Mouse (Mus musculus) hindbrain, embryonic 15.5 days (tissue): ENCODE measurements around the gene Tbc1d1. TPM values are rescaled to one million over a fixed set of nuclear protein-coding genes. Genes with fewer than 3 reads are reported as not detected.
A peak's percentile ranks its signal among the peaks of the same experiment; 100 is the strongest.

Experiments
- ATAC-seq: fragments of 200-750 bp; cut with Nextera tagmentation; 2 replicates; pipeline ENCODE4 v1.8.0; 2017; ENCODE audit warnings: low read depth, moderate number of reproducible peaks, moderate TSS enrichment; ENCODE audit not compliant: low FRiP score
- H3K27ac ChIP-seq: fragments of 300-500 bp; sonication (generic); replicated peaks from 2 replicates; pipeline ENCODE4 v1.5.1; 2015; ENCODE audit warnings: mild to moderate bottlenecking, inconsistent platforms
- H3K27me3 ChIP-seq: fragments of 300-500 bp; sonication (generic); 2 replicates; pipeline ENCODE4 v1.6.1; 2015; ENCODE audit warnings: control low read depth, inconsistent platforms
- H3K36me3 ChIP-seq: fragments of 300-500 bp; sonication (generic); 2 replicates; pipeline ENCODE4 v1.6.1; 2015; ENCODE audit warnings: control low read depth, inconsistent platforms
- H3K4me1 ChIP-seq: fragments of 300-500 bp; sonication (generic); replicated peaks from 2 replicates; pipeline ENCODE4 v1.6.1; 2015; ENCODE audit warnings: control low read depth, inconsistent platforms
- H3K4me2 ChIP-seq: fragments of 300-500 bp; sonication (generic); 2 replicates; pipeline ENCODE4 v1.6.1; 2015; ENCODE audit warnings: moderate library complexity, mild to moderate bottlenecking, inconsistent platforms
- H3K4me3 ChIP-seq: fragments of 300-500 bp; sonication (generic); 2 replicates; pipeline ENCODE4 v1.5.1; 2015; ENCODE audit warnings: mild to moderate bottlenecking, inconsistent platforms
- H3K9ac ChIP-seq: fragments of 300-500 bp; sonication (generic); 2 replicates; pipeline ENCODE4 v1.6.1; 2015; ENCODE audit warnings: inconsistent platforms
- H3K9me3 ChIP-seq: fragments of 300-500 bp; sonication (generic); 2 replicates; pipeline ENCODE4 v1.6.1; 2016; ENCODE audit warnings: control low read depth, inconsistent platforms
- WGBS: fragments of 180-500 bp; shearing (Covaris S2); methylation state at CpG from one replicate; pipeline ENCODE4 v1.1.7; 2015; 5-methylcytosine and 5-hydroxymethylcytosine counted together
- polyA plus RNA-seq: library from polyadenylated mRNA; unstranded; fragments of >200 nt; fragmentation: Nextera tagmentation; extraction: Ambion mirVana; gene quantifications from 2 replicates; pipeline ENCODE4 v1.2.1, GENCODE M21; 2015

Gene Tbc1d1
- polyA plus RNA-seq, 1 experiment from 2014 or later = 10.5 TPM

- H3K27ac ChIP-seq = no peak overlapping the region
- H3K4me1 ChIP-seq = peaks cover 7% of the 10 kb centered on the region; the same call in 1 of the 2 replicates
- H3K4me3 ChIP-seq = no peak overlapping the region
- no peaks in the 10 kb centered on the region for H3K36me3 ChIP-seq
- ATAC-seq = no peak
- no peak overlapping the region for H3K9ac ChIP-seq
- H3K9me3 ChIP-seq = no peaks in the 10 kb centered on the region
- H3K27me3 ChIP-seq = no peaks in the 10 kb centered on the region
- H3K4me2 ChIP-seq = no peak overlapping the region
- 94% methylated on average over 5 of the region's 5 CpGs for WGBS
Observed at GRCm38 (mm10) chr5:64373695-64374094, 217.6 kb downstream of the Tbc1d1 start.

- Histone ChIP-seq H3K4me2 (no peak overlapping the region), H3K9me3 (no peaks in the 10 kb centered on the region), H3K4me3 (no peak overlapping the region), H3K36me3 (no peaks in the 10 kb centered on the region), H3K9ac (no peak overlapping the region), H3K27ac (no peak overlapping the region), H3K4me1 (peaks cover 13% of the 10 kb centered on the region; the same call in 1 of the 2 replicates), H3K27me3 (no peaks in the 10 kb centered on the region)
- 79% methylated on average over 3 of the region's 3 CpGs for WGBS
- no peak for ATAC-seq
Observed at GRCm38 (mm10) chr5:64375851-64376250, 219.7 kb downstream of the Tbc1d1 start.

GRCm38 (mm10) chr5:64376466-64376865 lies 220.4 kb downstream of the Tbc1d1 start:
- H3K9me3 ChIP-seq = no peaks in the 10 kb centered on the region
- H3K4me2 ChIP-seq = no peak overlapping the region
- 61% methylated on average over 7 of the region's 7 CpGs for WGBS
- ATAC-seq = no peak
- no peak overlapping the region for H3K27ac ChIP-seq
- H3K36me3 ChIP-seq = no peaks in the 10 kb centered on the region
- H3K4me1 ChIP-seq = peaks cover 18% of the 10 kb centered on the region
- H3K27me3 ChIP-seq = no peaks in the 10 kb centered on the region
- H3K9ac ChIP-seq = no peak overlapping the region
- no peak overlapping the region for H3K4me3 ChIP-seq

- Histone ChIP-seq H3K9me3 (no peaks in the 10 kb centered on the region), H3K4me1 (peaks cover 25% of the 10 kb centered on the region), H3K9ac (no peak overlapping the region), H3K4me2 (no peak overlapping the region), H3K27ac (no peak overlapping the region), H3K4me3 (no peak overlapping the region), H3K27me3 (no peaks in the 10 kb centered on the region), H3K36me3 (no peaks in the 10 kb centered on the region)
- 74% methylated on average over 8 of the region's 8 CpGs for WGBS
- no peak for ATAC-seq
Observed at GRCm38 (mm10) chr5:64377705-64378104, 221.6 kb downstream of the Tbc1d1 start.

GRCm38 (mm10) chr5:64378591-64379275 lies 222.6 kb downstream of the Tbc1d1 start:
- Histone ChIP-seq H3K4me3 (no peak overlapping the region), H3K4me2 (no peak overlapping the region), H3K9me3 (no peaks in the 10 kb centered on the region), H3K4me1 (peaks cover 27% of the 10 kb centered on the region), H3K9ac (no peak overlapping the region), H3K27me3 (no peaks in the 10 kb centered on the region), H3K36me3 (no peaks in the 10 kb centered on the region), H3K27ac (no peak overlapping the region)
- ATAC-seq = no peak
- WGBS = 69% methylated on average over 13 of the region's 13 CpGs

GRCm38 (mm10) chr5:64379829-64380228 lies 223.7 kb downstream of the Tbc1d1 start:
- Histone ChIP-seq H3K4me3 (no peak overlapping the region), H3K4me2 (no peak overlapping the region), H3K9me3 (no peaks in the 10 kb centered on the region), H3K27ac (no peak overlapping the region), H3K36me3 (no peaks in the 10 kb centered on the region), H3K9ac (no peak overlapping the region), H3K4me1 (peaks cover 25% of the 10 kb centered on the region), H3K27me3 (no peaks in the 10 kb centered on the region)
- WGBS = 85% methylated on average over 5 of the region's 5 CpGs
- no peak for ATAC-seq

GRCm38 (mm10) chr5:64380698-64381375 lies 224.7 kb downstream of the Tbc1d1 start:
- WGBS = 62% methylated on average over 11 of the region's 11 CpGs

GRCm38 (mm10) chr5:64381538-64381937 lies 225.4 kb downstream of the Tbc1d1 start:
- Histone ChIP-seq H3K27me3 (no peaks in the 10 kb centered on the region), H3K9me3 (no peaks in the 10 kb centered on the region), H3K36me3 (no peaks in the 10 kb centered on the region), H3K4me1 (peaks cover 20% of the 10 kb centered on the region), H3K4me2 (no peak overlapping the region), H3K27ac (0 out of 2 replicates have a peak overlapping the region, but pooled peaks have one; percentile 6), H3K9ac (no peak overlapping the region), H3K4me3 (no peak overlapping the region)
- ATAC-seq = no peak
- WGBS = 20% methylated on average over 8 of the region's 8 CpGs

More at GRCm38 (mm10) chr5:64380698-64381375, 224.7 kb downstream of the Tbc1d1 start:
- Histone ChIP-seq H3K9ac (no peak overlapping the region), H3K4me1 (peaks cover 20% of the 10 kb centered on the region), H3K4me3 (no peak overlapping the region), H3K27me3 (no peaks in the 10 kb centered on the region), H3K9me3 (no peaks in the 10 kb centered on the region), H3K4me2 (no peak overlapping the region), H3K36me3 (no peaks in the 10 kb centered on the region), H3K27ac (no peak overlapping the region)
- no peak for ATAC-seq

GRCm38 (mm10) chr5:64382451-64383057 lies 226.4 kb downstream of the Tbc1d1 start:
- H3K9ac ChIP-seq = no peak overlapping the region
- no peak overlapping the region for H3K27ac ChIP-seq
- H3K27me3 ChIP-seq = no peaks in the 10 kb centered on the region
- H3K4me1 ChIP-seq = peaks cover 20% of the 10 kb centered on the region
- 21% methylated on average over 8 of the region's 8 CpGs for WGBS
- no peak overlapping the region for H3K4me2 ChIP-seq
- H3K4me3 ChIP-seq = no peak overlapping the region
- peak; percentile 76 for ATAC-seq
- H3K9me3 ChIP-seq = no peaks in the 10 kb centered on the region
- no peaks in the 10 kb centered on the region for H3K36me3 ChIP-seq

- Histone ChIP-seq H3K4me2 (no peak overlapping the region), H3K9ac (no peak overlapping the region)
- WGBS = 83% methylated on average over 4 of the region's 4 CpGs
Observed at GRCm38 (mm10) chr5:64383215-64383614, 227.1 kb downstream of the Tbc1d1 start.

GRCm38 (mm10) chr5:64384546-64384945 lies 228.4 kb downstream of the Tbc1d1 start:
- no peak for ATAC-seq
- Histone ChIP-seq H3K27me3 (no peaks in the 10 kb centered on the region), H3K4me2 (no peak overlapping the region), H3K4me3 (no peak overlapping the region), H3K27ac (no peak overlapping the region), H3K36me3 (no peaks in the 10 kb centered on the region), H3K4me1 (peaks cover 25% of the 10 kb centered on the region), H3K9me3 (no peaks in the 10 kb centered on the region), H3K9ac (no peak overlapping the region)
- 77% methylated on average over 6 of the region's 6 CpGs for WGBS

More at GRCm38 (mm10) chr5:64383215-64383614, 227.1 kb downstream of the Tbc1d1 start:
- no peak overlapping the region for H3K4me3 ChIP-seq
- no peak for ATAC-seq
- H3K36me3 ChIP-seq = no peaks in the 10 kb centered on the region
- peaks cover 20% of the 10 kb centered on the region for H3K4me1 ChIP-seq
- no peaks in the 10 kb centered on the region for H3K9me3 ChIP-seq
- no peaks in the 10 kb centered on the region for H3K27me3 ChIP-seq
- H3K27ac ChIP-seq = no peak overlapping the region

GRCm38 (mm10) chr5:64386996-64387395 lies 230.9 kb downstream of the Tbc1d1 start:
- 82% methylated on average over 3 of the region's 3 CpGs for WGBS
- H3K4me1 ChIP-seq = peaks cover 16% of the 10 kb centered on the region
- H3K9me3 ChIP-seq = no peaks in the 10 kb centered on the region
- H3K36me3 ChIP-seq = no peaks in the 10 kb centered on the region
- no peak overlapping the region for H3K27ac ChIP-seq
- no peak overlapping the region for H3K9ac ChIP-seq
- no peak overlapping the region for H3K4me2 ChIP-seq
- no peak overlapping the region for H3K4me3 ChIP-seq
- ATAC-seq = no peak
- H3K27me3 ChIP-seq = no peaks in the 10 kb centered on the region
